Mouse (Mus musculus): Measurements from ENCODE around the gene Mmd2. TPM values are rescaled to one million over a fixed set of nuclear protein-coding genes. Genes with fewer than 3 reads are reported as not detected.

The Mmd2 gene
- total and polyA plus RNA-seq, 3 experiments, result not detected

DNA sequence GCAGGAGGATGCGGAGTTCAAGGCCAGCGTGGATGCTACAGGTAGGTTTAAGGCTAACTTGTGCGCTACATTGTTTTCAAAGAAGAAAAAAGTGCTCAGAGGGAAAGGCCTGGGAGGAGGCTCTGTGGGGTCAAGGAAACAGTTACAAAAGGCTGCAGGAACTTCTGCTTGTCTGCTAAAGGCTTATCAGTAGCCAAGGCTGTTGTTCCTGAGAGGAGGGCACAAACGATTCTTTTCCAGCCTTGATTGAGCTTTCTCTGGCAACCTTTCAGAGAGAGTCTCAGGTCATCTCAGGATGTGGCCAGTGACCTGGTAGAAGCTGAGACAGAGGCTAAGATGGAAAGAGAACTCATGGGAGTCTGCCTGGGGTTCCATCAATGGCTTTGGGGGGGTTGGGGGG lies 7.0 kb upstream of the Mmd2 start:
- Histone ChIP-seq H3K9me3 (replicated peaks; ENCODE audit: insufficient read depth, low read length) (no peaks in the 10 kb centered on the region), H3K79me2 (ENCODE audit: control insufficient read depth, insufficient read depth, low read length, poor library complexity) (no peaks in the 10 kb centered on the region), H3K36me3 (ENCODE audit: control insufficient read depth in 1 of 2, insufficient read depth in 2 of 2, low read length in 2 of 2) (no peaks in the 10 kb centered on the region), H3K4me1 (ENCODE audit: control insufficient read depth in 1 of 2, insufficient read depth in 2 of 2, low read length in 2 of 2) (no peaks in the 10 kb centered on the region), H3K27ac (ENCODE audit: control insufficient read depth, low read depth, low read length) (no peak overlapping the region), H3K9ac (ENCODE audit: control insufficient read depth, low read depth, low read length, poor library complexity, severe bottlenecking) (no peak overlapping the region), H3K27me3 (ENCODE audit: control insufficient read depth in 1 of 2, insufficient read depth in 2 of 2, low read length in 2 of 2) (no peaks in the 10 kb centered on the region; a peak in 1 of 4 replicates), H3K4me3 (ENCODE audit: control insufficient read depth in 1 of 2, insufficient read depth in 1 of 2, low read depth in 2 of 2, low read length in 2 of 2) (no peak overlapping the region)
- TF ChIP-seq MEF2A (IDR thresholded peaks at IDR 0.05; ENCODE audit: extremely low read depth, insufficient replicate concordance, low read depth, low read length, poor library complexity, severe bottlenecking) (no peak), MXI1 (IDR thresholded peaks at IDR 0.05; ENCODE audit: low read depth, low read length) (no peak), SMC3 (IDR thresholded peaks at IDR 0.05; ENCODE audit: low read depth, low read length) (no peak), POLR2A (IDR thresholded peaks at IDR 0.05; ENCODE audit: control insufficient read depth in 1 of 2, insufficient read depth in 1 of 2, low read depth in 1 of 2, low read length in 2 of 2, poor library complexity in 1 of 2) (no peak), KAT2A (conservative IDR thresholded peaks at IDR 0.05; ENCODE audit: low read depth, low read length) (no peak), NELFE (IDR thresholded peaks at IDR 0.05; ENCODE audit: low read depth, low read length) (no peak), USF2 (IDR thresholded peaks at IDR 0.05; ENCODE audit: borderline replicate concordance in 1 of 2, insufficient read depth in 1 of 2, low read depth in 1 of 2, low read length in 2 of 2) (no peak), MYB (IDR thresholded peaks at IDR 0.05; ENCODE audit: low read depth, low read length) (no peak), RAD21 (IDR thresholded peaks at IDR 0.05; ENCODE audit: low read depth, low read length) (no peak), HCFC1 (IDR thresholded peaks at IDR 0.05; ENCODE audit: low read depth, low read length) (no peak), CHD2 (IDR thresholded peaks at IDR 0.05; ENCODE audit: low read length) (no peak)
- DNase-seq (ENCODE audit: low read depth, low spot score), result no peak

DNA sequence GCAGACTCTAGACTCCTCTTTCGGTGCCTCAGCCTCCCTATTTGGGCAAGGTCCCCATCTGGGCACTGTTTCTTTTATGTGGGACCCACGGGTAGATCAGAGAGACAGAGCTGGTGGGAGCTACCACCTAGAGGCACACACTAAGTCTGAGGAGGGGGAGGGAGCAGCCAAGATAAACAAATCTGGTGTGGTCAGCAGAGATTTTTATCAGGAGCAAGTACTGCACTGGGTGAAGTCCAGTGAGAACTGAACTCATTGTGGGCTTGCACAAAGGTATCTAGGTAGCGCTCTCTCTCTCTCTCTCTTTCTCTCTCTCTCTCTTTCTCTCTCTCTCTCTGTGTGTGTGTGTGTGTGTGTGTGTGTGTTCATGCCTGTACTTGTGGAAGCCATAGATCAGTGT lies 5.9 kb upstream of the Mmd2 start:
- Histone ChIP-seq H3K27me3 (ENCODE audit: control insufficient read depth in 1 of 2, insufficient read depth in 2 of 2, low read length in 2 of 2) (peaks cover 0 to 1% of the 10 kb centered on the region in 2 experiments; a peak in 1 of 4 replicates), H3K27ac (ENCODE audit: control insufficient read depth, low read depth, low read length) (no peak overlapping the region)
- TF ChIP-seq RAD21 (IDR thresholded peaks at IDR 0.05; ENCODE audit: low read depth, low read length), result no peak

GRCm38 (mm10) chr5:142610362-142610761 lies 1.8 kb upstream of the Mmd2 start:
- Histone ChIP-seq H3K4me1 (ENCODE audit: control insufficient read depth in 1 of 2, insufficient read depth in 2 of 2, low read length in 2 of 2) (no peaks in the 10 kb centered on the region), H3K27me3 (ENCODE audit: control insufficient read depth in 1 of 2, insufficient read depth in 2 of 2, low read length in 2 of 2) (peaks cover 0 to 1% of the 10 kb centered on the region in 2 experiments; a peak in 2 of 4 replicates), H3K4me3 (ENCODE audit: control insufficient read depth in 1 of 2, insufficient read depth in 1 of 2, low read depth in 2 of 2, low read length in 2 of 2) (no peak overlapping the region), H3K9me3 (replicated peaks; ENCODE audit: insufficient read depth, low read length) (no peaks in the 10 kb centered on the region), H3K36me3 (ENCODE audit: control insufficient read depth in 1 of 2, insufficient read depth in 2 of 2, low read length in 2 of 2) (no peaks in the 10 kb centered on the region), H3K79me2 (ENCODE audit: control insufficient read depth, insufficient read depth, low read length, poor library complexity) (no peaks in the 10 kb centered on the region), H3K9ac (ENCODE audit: control insufficient read depth, low read depth, low read length, poor library complexity, severe bottlenecking) (no peak overlapping the region), H3K27ac (ENCODE audit: control insufficient read depth, low read depth, low read length) (no peak overlapping the region)
- no peak for TF ChIP-seq JUND (IDR thresholded peaks at IDR 0.05; ENCODE audit: low read depth, low read length)
- TF ChIP-seq RAD21 (IDR thresholded peaks at IDR 0.05; ENCODE audit: low read depth, low read length), result no peak
- no peak for TF ChIP-seq UBTF (IDR thresholded peaks at IDR 0.05; ENCODE audit: borderline replicate concordance, insufficient read depth, low read depth, low read length)
- TF ChIP-seq MXI1 (IDR thresholded peaks at IDR 0.05; ENCODE audit: low read depth, low read length), result no peak
- DNase-seq (ENCODE audit: low read depth, low spot score), result no peak

More for the DNA sequence above, 5.9 kb upstream of the Mmd2 start:
- Histone ChIP-seq H3K36me3 (ENCODE audit: control insufficient read depth in 1 of 2, insufficient read depth in 2 of 2, low read length in 2 of 2) (no peaks in the 10 kb centered on the region), H3K9me3 (replicated peaks; ENCODE audit: insufficient read depth, low read length) (no peaks in the 10 kb centered on the region), H3K4me3 (ENCODE audit: control insufficient read depth in 1 of 2, insufficient read depth in 1 of 2, low read depth in 2 of 2, low read length in 2 of 2) (no peak overlapping the region), H3K79me2 (ENCODE audit: control insufficient read depth, insufficient read depth, low read length, poor library complexity) (no peaks in the 10 kb centered on the region), H3K4me1 (ENCODE audit: control insufficient read depth in 1 of 2, insufficient read depth in 2 of 2, low read length in 2 of 2) (no peaks in the 10 kb centered on the region), H3K9ac (ENCODE audit: control insufficient read depth, low read depth, low read length, poor library complexity, severe bottlenecking) (no peak overlapping the region)
- DNase-seq (ENCODE audit: low read depth, low spot score), result no peak

Data from MEL (cell line).